Mouse (Mus musculus) myocyte (in vitro differentiated cells): ENCODE measurements around the gene Rmnd1. TPM values are rescaled to one million over a fixed set of nuclear protein-coding genes. Genes with fewer than 3 reads are reported as not detected.
A peak's percentile ranks its signal among the peaks of the same experiment; 100 is the strongest.

Experiments used
- H3K27me3 ChIP-seq: one replicate; pipeline ENCODE4 v1.6.1; 2011; ENCODE audit not compliant: control insufficient read depth, insufficient read depth, insufficient read length
- H3K36me3 ChIP-seq: one replicate; pipeline ENCODE4 v1.6.1; 2011; ENCODE audit not compliant: control insufficient read depth, insufficient read depth
- H3K4me2 ChIP-seq: one replicate; pipeline ENCODE4 v1.6.1; 2011; ENCODE audit warnings: low read depth, control low read depth
- H3K4me3 ChIP-seq: one replicate; pipeline ENCODE4 v1.5.1; 2011; ENCODE audit warnings: mild to moderate bottlenecking, control low read depth, moderate library complexity
- H3K79me2 ChIP-seq: one replicate; pipeline ENCODE4 v1.6.1; 2011; ENCODE audit not compliant: control insufficient read depth, insufficient read depth
- H3ac ChIP-seq: one replicate; pipeline ENCODE4 v1.6.1; 2011; ENCODE audit not compliant: control insufficient read depth, insufficient read length
- CEBPB ChIP-seq: IDR thresholded peaks from 2 replicates; pipeline ENCODE4 v1.6.1; 2011; ENCODE audit warnings: mild to moderate bottlenecking, moderate library complexity; ENCODE audit not compliant: poor library complexity, insufficient read depth, severe bottlenecking
- E2F4 ChIP-seq: IDR thresholded peaks from one replicate; pipeline ENCODE4 v1.6.1; 2011; ENCODE audit warnings: mild to moderate bottlenecking, control low read depth, moderate library complexity; ENCODE audit not compliant: insufficient read depth
- MAX ChIP-seq: IDR thresholded peaks from one replicate; pipeline ENCODE4 v1.6.1; 2011; ENCODE audit warnings: low read depth, mild to moderate bottlenecking, control low read depth
- MYOD1 ChIP-seq, 3 experiments: IDR thresholded peaks; one replicate each; pipeline ENCODE4 v1.6.1; 2011; ENCODE audit warnings: control low read depth in 2 of 3, low read depth in 2 of 3, mild to moderate bottlenecking in 2 of 3, moderate library complexity in 1 of 3; ENCODE audit not compliant: insufficient read length in 2 of 3, control insufficient read depth in 1 of 3
- MYOG ChIP-seq, 3 experiments: IDR thresholded peaks; one replicate each; pipeline ENCODE4 v1.6.1; 2011; ENCODE audit warnings: control low read depth in 2 of 3, low read depth in 2 of 3, mild to moderate bottlenecking in 2 of 3; ENCODE audit not compliant: insufficient read length in 2 of 3, control insufficient read depth in 1 of 3, insufficient read depth in 1 of 3
- POLR2A ChIP-seq: IDR thresholded peaks from one replicate; pipeline ENCODE4 v1.6.1; 2011; ENCODE audit warnings: low read depth, mild to moderate bottlenecking, control low read depth, moderate library complexity; ENCODE audit not compliant: insufficient read length
- POLR2AphosphoS2 ChIP-seq: IDR thresholded peaks from one replicate; pipeline ENCODE4 v1.6.1; 2011; ENCODE audit warnings: low read depth, control low read depth; ENCODE audit not compliant: insufficient read length
- REST ChIP-seq: IDR thresholded peaks from one replicate; pipeline ENCODE4 v1.6.1; 2011; ENCODE audit warnings: mild to moderate bottlenecking, control low read depth, moderate library complexity; ENCODE audit not compliant: insufficient read depth, insufficient read length
- SRF ChIP-seq: IDR thresholded peaks from one replicate; pipeline ENCODE4 v1.6.1; 2011; ENCODE audit warnings: low read depth; ENCODE audit not compliant: control insufficient read depth, insufficient read length
- TCF12 ChIP-seq: IDR thresholded peaks from one replicate; pipeline ENCODE4 v1.6.1; 2011; ENCODE audit warnings: mild to moderate bottlenecking, control low read depth; ENCODE audit not compliant: poor library complexity, insufficient read depth, severe bottlenecking
- TCF3 ChIP-seq: IDR thresholded peaks from one replicate; pipeline ENCODE4 v1.6.1; 2011; ENCODE audit warnings: low read depth, control low read depth; ENCODE audit not compliant: insufficient read length
- USF1 ChIP-seq: IDR thresholded peaks from one replicate; pipeline ENCODE4 v1.6.1; 2011; ENCODE audit warnings: low read depth, mild to moderate bottlenecking, control low read depth, moderate library complexity
- polyA plus RNA-seq: library from polyadenylated mRNA; unstranded; fragments of >200 nt; fragmentation: generic; extraction: Trizol; gene quantifications from one replicate; pipeline ENCODE4 v1.2.1, GENCODE M21; 2012; ENCODE audit warnings: missing spikeins

The Rmnd1 gene
- polyA plus RNA-seq, result 22.1 TPM

DNA sequence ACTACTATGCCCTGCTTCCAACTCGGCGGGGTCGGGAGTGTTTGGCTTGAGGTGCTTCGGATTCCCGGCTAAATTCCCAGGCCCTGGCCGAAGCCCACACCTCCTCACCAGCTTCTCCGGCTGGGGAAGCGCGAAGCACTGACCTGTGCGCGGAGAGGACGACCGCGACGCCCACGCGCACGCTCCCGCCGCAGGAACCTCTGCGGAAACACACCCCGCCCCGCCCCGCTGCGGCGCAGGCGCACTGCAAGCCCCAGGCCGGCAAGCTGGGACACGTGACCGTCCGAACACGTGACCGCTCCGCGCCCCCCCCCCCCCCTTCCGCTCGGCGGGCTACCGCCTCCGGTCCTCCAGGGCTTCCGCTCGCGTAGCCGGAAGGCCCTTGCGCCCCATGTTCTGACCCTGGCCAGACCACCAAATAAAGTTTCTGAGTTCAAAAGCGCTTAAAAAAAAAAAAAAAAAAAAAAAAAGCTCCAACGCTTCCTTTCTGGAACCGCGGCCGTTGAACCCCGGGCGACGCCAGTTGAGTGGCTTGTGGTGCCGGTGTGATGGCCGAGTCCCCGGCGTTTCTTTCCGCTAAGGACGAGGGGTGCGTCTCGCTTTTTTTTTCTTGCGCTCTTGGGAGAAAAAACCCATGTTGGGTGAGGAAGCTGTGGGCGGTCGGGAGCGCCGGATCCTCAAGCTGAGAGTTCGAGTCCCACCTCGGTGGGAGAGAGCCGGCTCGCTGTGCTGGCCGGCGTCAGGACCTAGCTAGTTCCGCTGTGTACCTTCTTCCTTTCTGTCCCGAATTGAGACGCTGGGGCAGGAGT, at the start of gene Rmnd1, which contains the start of gene Armt1:
Gene Rmnd1 (minus strand): TSS at position 266 of the 809 bp plus-strand sequence.
Gene Armt1 (plus strand): TSS at position 345 of the 809 bp plus-strand sequence.
- peak within 1 kb of the TSS; percentile 98 for H3K4me2 ChIP-seq
- peaks cover 23% of the 10 kb centered on the region for H3K36me3 ChIP-seq
- H3K27me3 ChIP-seq, result no peaks in the 10 kb centered on the region
- peak within 1 kb of the TSS; percentile 97 for H3K4me3 ChIP-seq
- peak in 1 of 3 experiments; percentile 62 for TF ChIP-seq MYOD1 (IDR thresholded peaks at IDR 0.05; ENCODE audit: control insufficient read depth in 1 of 3, insufficient read length in 2 of 3, low read depth in 2 of 3)
- no peak for TF ChIP-seq TCF12
- TF ChIP-seq MYOG (IDR thresholded peaks at IDR 0.05; ENCODE audit: control insufficient read depth in 1 of 3, insufficient read depth in 1 of 3, insufficient read length in 2 of 3, low read depth in 2 of 3), result peak in 1 of 3 experiments; percentile 29
- peak; percentile 38 for TF ChIP-seq REST
- TF ChIP-seq CEBPB, result no peak
- TF ChIP-seq TCF3, result no peak
- TF ChIP-seq USF1, result peak; percentile 94
- TF ChIP-seq POLR2AphosphoS2, result peak; percentile 99
- TF ChIP-seq SRF, result no peak
- peak; percentile 96 for TF ChIP-seq POLR2A
- peak; percentile 9 for TF ChIP-seq E2F4
- TF ChIP-seq MAX, result no peak
- H3K79me2 ChIP-seq, result peaks cover 33% of the 10 kb centered on the region
- H3ac ChIP-seq, result peak within 1 kb of the TSS; percentile 59

GRCm38 (mm10) chr10:4481695-4482094, 49.5 kb upstream of the Rmnd1 start:
- no peak for TF ChIP-seq MAX
- peak; percentile 50; the same call in 1 of the 2 replicates for TF ChIP-seq CEBPB
- no peak overlapping the region for H3K4me3 ChIP-seq
- H3K79me2 ChIP-seq, result no peaks in the 10 kb centered on the region
- H3K4me2 ChIP-seq, result peak overlapping the region; percentile 22
- no peaks in the 10 kb centered on the region for H3K27me3 ChIP-seq
- no peaks in the 10 kb centered on the region for H3K36me3 ChIP-seq
- no peak overlapping the region for H3ac ChIP-seq

DNA sequence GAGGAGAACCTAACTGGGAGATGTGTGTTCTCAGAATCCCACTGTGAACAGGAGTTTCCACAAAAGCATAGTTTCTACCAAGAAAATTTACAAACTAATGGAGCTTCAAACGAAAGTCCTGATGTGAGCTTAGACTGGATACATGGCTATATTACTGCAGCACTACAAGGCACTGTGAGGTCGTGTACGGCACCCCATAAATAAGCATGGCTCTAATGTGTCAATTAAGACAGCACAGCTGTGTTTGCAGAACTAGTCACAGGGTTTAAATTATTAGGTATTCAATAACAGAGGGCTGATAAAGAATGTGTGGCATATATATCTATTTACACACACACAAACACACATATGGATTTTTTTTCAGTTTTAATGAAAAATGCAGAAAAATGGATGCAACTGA, 48.7 kb upstream of the Rmnd1 start:
- Histone ChIP-seq H3K4me2 (no peak overlapping the region), H3K27me3 (no peaks in the 10 kb centered on the region), H3ac (no peak overlapping the region), H3K36me3 (no peaks in the 10 kb centered on the region), H3K4me3 (no peak overlapping the region), H3K79me2 (no peaks in the 10 kb centered on the region)
- no peak for TF ChIP-seq SRF
- no peak for TF ChIP-seq REST
- no peak for TF ChIP-seq MAX
- TF ChIP-seq MYOD1 (IDR thresholded peaks at IDR 0.05; ENCODE audit: control insufficient read depth in 1 of 3, insufficient read length in 2 of 3, low read depth in 2 of 3), result no peak
- TF ChIP-seq TCF3, result no peak
- no peak for TF ChIP-seq USF1
- no peak for TF ChIP-seq MYOG (IDR thresholded peaks at IDR 0.05; ENCODE audit: control insufficient read depth in 1 of 3, insufficient read depth in 1 of 3, insufficient read length in 2 of 3, low read depth in 2 of 3)

- Histone ChIP-seq H3K79me2 (no peaks in the 10 kb centered on the region), H3K4me2 (no peak overlapping the region), H3K4me3 (no peak overlapping the region), H3K27me3 (no peaks in the 10 kb centered on the region), H3K36me3 (no peaks in the 10 kb centered on the region), H3ac (no peak overlapping the region)
- TF ChIP-seq POLR2A, result no peak
- no peak for TF ChIP-seq REST
- no peak for TF ChIP-seq CEBPB
- TF ChIP-seq TCF12, result no peak
- TF ChIP-seq TCF3, result no peak
Measured at GRCm38 (mm10) chr10:4476604-4477003, 44.4 kb upstream of the Rmnd1 start.

DNA sequence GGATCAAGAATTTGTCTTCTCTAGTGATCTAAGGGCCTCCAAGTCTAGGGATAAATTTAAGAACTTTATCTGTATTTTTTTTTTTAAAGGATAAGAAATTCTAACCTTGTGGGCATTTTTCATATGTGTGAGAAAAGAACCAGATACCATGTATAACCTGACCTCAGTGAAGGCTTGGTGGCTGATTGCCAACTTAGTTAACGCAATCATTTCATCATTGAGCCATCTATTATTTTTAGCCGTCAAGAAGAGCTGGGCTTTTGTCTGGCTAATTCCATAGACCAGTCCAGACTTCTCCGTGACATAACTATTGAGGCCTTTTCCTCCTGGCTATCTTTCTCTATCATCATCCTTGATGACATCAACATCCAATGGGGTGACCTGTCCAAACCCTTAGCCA, 43.2 kb upstream of the Rmnd1 start:
- H3K4me2 ChIP-seq, result no peak overlapping the region
- no peak for TF ChIP-seq USF1
- TF ChIP-seq POLR2AphosphoS2, result no peak

More for the DNA sequence above, 43.2 kb upstream of the Rmnd1 start:
- no peaks in the 10 kb centered on the region for H3K27me3 ChIP-seq
- H3K36me3 ChIP-seq, result no peaks in the 10 kb centered on the region
- no peaks in the 10 kb centered on the region for H3K79me2 ChIP-seq
- no peak overlapping the region for H3ac ChIP-seq
- H3K4me3 ChIP-seq, result no peak overlapping the region
